In genomic region chr9:32515894-32516686, GRCm38 (mm10) we compare ENCODE assay signal across 8 mouse cellular contexts. TPM values are rescaled to one million over a fixed set of nuclear protein-coding genes. Genes with fewer than 3 reads are reported as not detected.
DNase-seq lines count a peak whose midpoint lies in the region; ATAC-seq and TF ChIP-seq lines count a peak whose summit lies in the region.
"Had no signal": no experiment of that assay in that cellular context is flagged by ENCODE, and none has a peak within 500 bp of the region (broad histone marks: within the 10 kb centered on the region; RNA-seq: fewer than 3 reads in every experiment).

No protein-coding gene starts in this region.

- 69% methylated on average over 10 of the region's 10 CpGs for WGBS in embryonic facial prominence, embryonic 13.5 days
- 61% methylated on average over 10 of the region's 10 CpGs for WGBS in lung, postnatal 0 days

- H3K9me3 ChIP-seq in embryonic facial prominence, embryonic 13.5 days: no peaks in the 10 kb centered on the region
- no peaks in the 10 kb centered on the region for H3K9me3 ChIP-seq in lung, postnatal 0 days (ENCODE audit: low read length)

- TF ChIP-seq EP300 in lung, postnatal 0 days (IDR thresholded peaks at IDR 0.05): no peak

- H3K4me2 ChIP-seq in embryonic facial prominence, embryonic 13.5 days: no peak overlapping the region
- no peak overlapping the region for H3K4me2 ChIP-seq in lung, postnatal 0 days (replicated peaks; ENCODE audit: low read depth, low read length)

- no peak overlapping the region for H3K4me3 ChIP-seq in left cerebral cortex, adult 2 months
- no peak overlapping the region for H3K4me3 ChIP-seq in embryonic facial prominence, embryonic 13.5 days
- H3K4me3 ChIP-seq in lung, postnatal 0 days (ENCODE audit: low read depth, low read length): no peak overlapping the region

- TF ChIP-seq CTCF in left cerebral cortex, adult 2 months (IDR thresholded peaks at IDR 0.05): no peak
- no peak for TF ChIP-seq CTCF in lung, postnatal 0 days (IDR thresholded peaks at IDR 0.05)

- H3K27me3 ChIP-seq in embryonic facial prominence, embryonic 13.5 days: no peaks in the 10 kb centered on the region
- no peaks in the 10 kb centered on the region for H3K27me3 ChIP-seq in lung, postnatal 0 days (replicated peaks; ENCODE audit: insufficient read depth, low read length)

- no peak overlapping the region for H3K9ac ChIP-seq in embryonic facial prominence, embryonic 13.5 days
- no peak overlapping the region for H3K9ac ChIP-seq in lung, postnatal 0 days (replicated peaks; ENCODE audit: low read depth)

- peak overlapping the region; percentile 18; the same call in 1 of the 2 replicates for H3K27ac ChIP-seq in left cerebral cortex, adult 2 months
- peak overlapping the region; percentile 57; the same call in 1 of the 2 replicates for H3K27ac ChIP-seq in embryonic facial prominence, embryonic 13.5 days
- H3K27ac ChIP-seq in lung, postnatal 0 days (ENCODE audit: low read length): peak overlapping the region; percentile 17; the same call in 1 of the 2 replicates

- intact Hi-C loops in left cerebral cortex, adult 2 months (cut with DNase I): no loop called here
- intact Hi-C loops in left cerebral cortex, postnatal 4 days (cut with DNase I): no loop called here

- no peak for ATAC-seq in embryonic facial prominence, embryonic 13.5 days (ENCODE audit: insufficient number of reproducible peaks, insufficient read depth, low FRiP score, low TSS enrichment, low read depth)
- ATAC-seq in lung, postnatal 0 days: no peak

- no peaks in the 10 kb centered on the region for H3K36me3 ChIP-seq in embryonic facial prominence, embryonic 13.5 days
- no peaks in the 10 kb centered on the region for H3K36me3 ChIP-seq in lung, postnatal 0 days (ENCODE audit: insufficient read depth, low read length)

- H3K4me1 ChIP-seq in embryonic facial prominence, embryonic 13.5 days: peaks cover 68% of the 10 kb centered on the region
- H3K4me1 ChIP-seq in lung, postnatal 0 days (ENCODE audit: insufficient read depth, low read depth, low read length): peaks cover 15% of the 10 kb centered on the region

- no peak for DNase-seq in left cerebral cortex, adult 2 months (ENCODE audit: extremely low spot score in 1 of 2, low spot score in 2 of 2)
- DNase-seq in left cerebral cortex, postnatal 4 days: no peak
- no peak for DNase-seq in lung, postnatal 0 days (ENCODE audit: low spot score)
- peak; percentile 76 to 82 for DNase-seq in thymus, postnatal 10 days (ENCODE audit: low spot score in 2 of 2)
- DNase-seq in adrenal gland, adult 2 months: no peak
- DNase-seq in cerebellum, postnatal 4 days (ENCODE audit: low spot score in 2 of 2): no peak
- DNase-seq: right cerebral cortex, postnatal 25 days had no signal

RNA-seq across cellular contexts. Expression of gene Fli1, which starts 26.6 kb away (rescaled TPM):
- total RNA-seq in left cerebral cortex, adult 2 months (2021): 1 to 10 TPM; 3.5 to 5.9 TPM
- 1 to 10 TPM; 8.5 to 10.0 TPM for total RNA-seq in left cerebral cortex, postnatal 4 days (2021)
- polyA plus RNA-seq in embryonic facial prominence, embryonic 13.5 days (2015; fragmentation: Nextera tagmentation; extraction: Ambion mirVana): 24.1 and 26.7 TPM in 2 replicates
- 21.1 and 21.4 TPM in 2 replicates for polyA plus RNA-seq in lung, postnatal 0 days (2015; fragmentation: Nextera tagmentation; extraction: Ambion mirVana)
- 10 to 100 TPM; 10.5 to 20.0 TPM for total RNA-seq in adrenal gland, adult 2 months (2021)
- polyA plus RNA-seq in adrenal gland, adult 2 months (2012; rRNA removed): 3.0 and 4.0 TPM in 2 replicates

Comparison
In these comparisons a context has a peak if more than half of its experiments do, and no peak if none do; other contexts are left out.
1. DNase-seq: peak in thymus, postnatal 10 days (2 of 2); none in left cerebral cortex, adult 2 months (0 of 2), left cerebral cortex, postnatal 4 days (single experiment), lung, postnatal 0 days (single experiment), adrenal gland, adult 2 months (single experiment) and cerebellum, postnatal 4 days (0 of 2).
2. Peak in every context shown above with its lines, with median percentiles within 50 percentile points of each other: H3K27ac ChIP-seq.